Mouse (Mus musculus): ENCODE measurements around the gene Spns2. TPM values are rescaled to one million over a fixed set of nuclear protein-coding genes. Genes with fewer than 3 reads are reported as not detected.

The Spns2 gene
- total RNA-seq, 2 experiments from 2014 or later = 17.0 to 18.0 TPM

DNA sequence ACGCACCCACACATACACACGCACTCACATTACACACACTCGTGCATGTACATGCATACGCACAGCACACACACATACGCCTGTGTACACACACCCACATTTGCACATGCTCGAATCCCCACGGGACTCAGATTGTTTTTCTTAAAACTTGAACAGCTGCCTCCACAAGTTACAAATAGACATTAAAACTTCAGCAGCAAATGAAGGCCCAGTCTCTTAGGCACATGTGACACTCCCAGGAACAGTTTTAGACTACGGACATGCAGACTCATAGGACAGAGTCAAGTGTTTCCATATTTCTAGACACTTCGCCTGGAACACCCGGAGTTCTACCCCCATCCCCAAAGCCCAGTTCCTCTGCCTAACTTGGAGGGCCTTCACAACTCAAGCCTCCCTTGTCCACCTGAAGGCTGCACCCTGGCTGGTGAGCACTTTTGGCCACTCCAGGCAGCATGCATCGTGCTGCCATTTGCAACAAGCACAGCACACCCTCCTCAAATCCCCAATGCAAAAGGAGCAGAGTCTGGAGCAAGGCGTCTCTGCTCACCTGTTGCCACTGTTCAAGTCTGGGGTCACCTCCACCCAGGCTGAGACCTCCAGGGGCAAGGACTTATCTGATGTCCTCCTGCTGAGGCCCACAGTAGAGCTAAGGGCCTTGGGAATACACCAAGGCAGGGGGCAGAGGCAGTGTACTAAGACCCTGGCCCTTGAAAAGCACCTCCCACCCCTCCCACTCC is 79.9 kb downstream of the Spns2 start:
- DNase-seq = no peak

- DNase-seq = no peak
Measured at GRCm38 (mm10) chr11:72408451-72409170, 81.1 kb downstream of the Spns2 start.

GRCm38 (mm10) chr11:72407574-72407973 is 82.1 kb downstream of the Spns2 start:
- peak; percentile 75 for DNase-seq

- DNase-seq = no peak
Measured at GRCm38 (mm10) chr11:72407081-72407480, 82.6 kb downstream of the Spns2 start.

- DNase-seq = no peak
Measured at GRCm38 (mm10) chr11:72406079-72406675, 83.5 kb downstream of the Spns2 start.

- no peak for DNase-seq
Measured at GRCm38 (mm10) chr11:72405532-72405931, 84.2 kb downstream of the Spns2 start.

- DNase-seq = no peak
Measured at GRCm38 (mm10) chr11:72402969-72403368, 86.7 kb downstream of the Spns2 start.

GRCm38 (mm10) chr11:72402017-72402416 is 87.7 kb downstream of the Spns2 start:
- no peak for DNase-seq

Other genes with a start within 250 kb of the Spns2 start
- gene Slc13a5, start 222.7 kb downstream of the Spns2 start, total RNA-seq (2021) = under 1 TPM; 0.38 to 0.50 TPM
- gene Xaf1, start 188.3 kb downstream of the Spns2 start, total RNA-seq (2021) = 1 to 10 TPM; 7.6 to 7.7 TPM
- not detected for gene Fbxo39, start 175.5 kb downstream of the Spns2 start, total RNA-seq (2021)
- under 1 TPM; 0.26 to 0.50 TPM for gene Tekt1, start 127.5 kb downstream of the Spns2 start, total RNA-seq (2021)
- 10 to 100 TPM; 62.2 to 63.4 TPM for gene Smtnl2, start 78.2 kb downstream of the Spns2 start, total RNA-seq (2021)
- gene Ggt6, start 54.4 kb downstream of the Spns2 start, total RNA-seq (2021) = not detected
- 10 to 100 TPM; 55.6 to 55.9 TPM for gene Mybbp1a, start 48.5 kb downstream of the Spns2 start, total RNA-seq (2021)
- under 1 TPM in 1 of 2 experiments, not detected in 1; 0.12 TPM for gene Spns3, start 60.6 kb upstream of the Spns2 start, total RNA-seq (2021)
- 10 to 100 TPM; 57.8 to 62.5 TPM for gene Ube2g1, start 117.4 kb upstream of the Spns2 start, total RNA-seq (2021)
- gene Ankfy1, start 200.1 kb upstream of the Spns2 start, total RNA-seq (2021) = 10 to 100 TPM; 30.6 to 30.7 TPM